Mouse (Mus musculus) midbrain, embryonic 12.5 days (tissue): ENCODE results near the gene Kdm8. TPM values are rescaled to one million over a fixed set of nuclear protein-coding genes. Genes with fewer than 3 reads are reported as not detected.
A peak's percentile ranks its signal among the peaks of the same experiment; 100 is the strongest.

ENCODE experiments used
- ATAC-seq: fragments of 200-750 bp; cut with Nextera tagmentation; 2 replicates; pipeline ENCODE4 v1.8.0; 2017; ENCODE audit warnings: low read depth, moderate TSS enrichment, moderate library complexity; ENCODE audit not compliant: low FRiP score
- H3K27ac ChIP-seq: fragments of 300-500 bp; sonication (generic); replicated peaks from 2 replicates; pipeline ENCODE4 v1.5.1; 2016; ENCODE audit warnings: mild to moderate bottlenecking
- H3K27me3 ChIP-seq: fragments of 300-500 bp; sonication (generic); 2 replicates; pipeline ENCODE4 v1.6.1; 2016; ENCODE audit warnings: mild to moderate bottlenecking
- H3K36me3 ChIP-seq: fragments of 300-500 bp; sonication (generic); 2 replicates; pipeline ENCODE4 v1.6.1; 2016
- H3K4me1 ChIP-seq: fragments of 300-500 bp; sonication (generic); 2 replicates; pipeline ENCODE4 v1.6.1; 2016
- H3K4me2 ChIP-seq: fragments of 300-500 bp; sonication (generic); replicated peaks from 2 replicates; pipeline ENCODE4 v1.6.1; 2016; ENCODE audit warnings: mild to moderate bottlenecking, moderate library complexity
- H3K4me3 ChIP-seq: fragments of 300-500 bp; sonication (generic); 2 replicates; pipeline ENCODE4 v1.5.1; 2016; ENCODE audit warnings: mild to moderate bottlenecking
- H3K9ac ChIP-seq: fragments of 300-500 bp; sonication (generic); replicated peaks from 2 replicates; pipeline ENCODE4 v1.6.1; 2016; ENCODE audit warnings: mild to moderate bottlenecking, moderate library complexity
- H3K9me3 ChIP-seq: fragments of 300-500 bp; sonication (generic); 2 replicates; pipeline ENCODE4 v1.6.1; 2016; ENCODE audit warnings: mild to moderate bottlenecking
- WGBS: fragments of 180-500 bp; shearing (Covaris S2); methylation state at CpG from one replicate; pipeline ENCODE4 v1.1.7; 2016; 5-methylcytosine and 5-hydroxymethylcytosine counted together
- polyA plus RNA-seq: library from polyadenylated mRNA; unstranded; fragments of >200 nt; fragmentation: Nextera tagmentation; extraction: Ambion mirVana; gene quantifications from 2 replicates; pipeline ENCODE4 v1.2.1, GENCODE M21; 2016

Kdm8 gene
- polyA plus RNA-seq: 9.3 and 10.0 TPM in 2 replicates

DNA sequence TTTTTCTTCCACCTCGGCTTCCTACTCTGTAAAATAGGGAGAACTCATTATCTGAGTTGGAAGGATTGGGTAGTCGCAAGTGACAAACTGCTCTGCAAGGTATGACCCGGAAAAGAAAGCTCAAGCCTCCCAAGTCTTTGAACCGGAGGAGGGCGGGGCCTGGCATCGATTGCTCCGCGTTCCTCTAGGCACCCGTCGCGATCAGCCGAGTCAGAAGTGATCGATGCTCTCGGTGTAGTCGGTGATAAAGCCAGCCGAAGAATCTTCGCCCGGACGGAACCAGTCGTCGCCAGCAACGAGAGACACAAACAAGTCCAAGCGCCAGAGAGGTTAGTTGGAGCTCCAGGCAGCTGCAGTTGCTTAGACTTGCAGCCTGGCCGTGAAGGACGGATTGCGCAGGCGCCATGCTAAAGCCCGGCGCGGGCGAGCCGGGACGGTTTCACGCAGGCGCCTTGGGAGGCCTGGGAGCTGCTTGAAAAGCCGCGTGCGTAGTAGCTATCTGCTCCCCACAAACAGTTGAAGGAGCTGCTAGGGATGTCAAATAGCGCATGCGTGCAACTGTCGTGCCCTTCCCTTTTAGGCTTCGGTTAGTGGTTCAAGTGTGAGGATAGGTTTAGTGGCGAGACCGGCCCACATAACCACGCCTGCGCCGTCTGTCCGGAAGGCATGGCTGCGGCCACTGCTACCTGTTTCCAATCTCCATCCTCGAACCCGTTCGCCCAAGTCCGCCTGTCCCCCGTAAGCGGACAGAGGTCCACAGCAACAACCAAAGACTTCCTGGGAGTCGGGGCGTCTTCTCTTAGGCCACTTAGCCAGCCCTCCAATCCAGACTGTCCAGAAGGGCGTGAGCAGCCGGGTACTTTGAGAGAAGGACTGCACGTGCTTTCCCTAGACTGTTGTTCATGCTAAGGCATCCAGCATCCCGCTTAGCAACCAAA lies at the start of gene Kdm8:
Gene Kdm8 (plus strand): TSS at position 213 of the 938 bp plus-strand sequence.
- H3K27me3 ChIP-seq: no peaks in the 10 kb centered on the region
- no peaks in the 10 kb centered on the region for H3K9me3 ChIP-seq
- peak within 1 kb of the TSS; percentile 74 for H3K4me2 ChIP-seq
- 1% methylated on average over 61 of the region's 61 CpGs for WGBS
- peak; percentile 95 for ATAC-seq
- peak within 1 kb of the TSS; percentile 77 for H3K9ac ChIP-seq
- H3K4me3 ChIP-seq: peak within 1 kb of the TSS; percentile 65
- H3K4me1 ChIP-seq: peaks cover 14% of the 10 kb centered on the region
- peak within 1 kb of the TSS; percentile 97 for H3K27ac ChIP-seq
- H3K36me3 ChIP-seq: no peaks in the 10 kb centered on the region

DNA sequence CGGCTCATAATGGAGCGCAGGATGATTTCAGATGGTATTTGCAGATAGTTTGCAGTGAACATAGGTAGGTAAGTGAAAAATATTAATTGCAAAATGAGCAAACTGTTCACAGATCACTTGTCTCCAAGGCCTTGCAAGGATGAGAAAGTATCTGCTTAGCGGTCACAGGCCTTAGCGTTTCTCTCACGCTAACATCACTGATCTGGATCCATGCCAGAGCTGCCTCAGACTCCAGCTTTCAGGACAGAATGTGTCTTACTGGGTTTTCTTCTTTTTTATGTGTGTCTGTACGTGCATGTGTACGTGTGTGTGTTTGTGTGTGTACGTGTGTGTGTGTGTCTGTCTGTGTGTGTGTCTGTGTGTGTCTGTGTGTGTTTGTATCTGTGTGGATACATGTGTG lies 46.4 kb upstream of the Kdm8 start:
- ATAC-seq: no peak
- H3K27me3 ChIP-seq: peaks cover 9% of the 10 kb centered on the region
- H3K27ac ChIP-seq: no peak overlapping the region
- 93% methylated on average over 8 of the region's 8 CpGs for WGBS
- H3K9me3 ChIP-seq: no peaks in the 10 kb centered on the region
- H3K4me2 ChIP-seq: no peak overlapping the region
- peaks cover 5% of the 10 kb centered on the region; the same call in 1 of the 2 replicates for H3K4me1 ChIP-seq
- H3K9ac ChIP-seq: no peak overlapping the region
- no peak overlapping the region for H3K4me3 ChIP-seq
- H3K36me3 ChIP-seq: no peaks in the 10 kb centered on the region

DNA sequence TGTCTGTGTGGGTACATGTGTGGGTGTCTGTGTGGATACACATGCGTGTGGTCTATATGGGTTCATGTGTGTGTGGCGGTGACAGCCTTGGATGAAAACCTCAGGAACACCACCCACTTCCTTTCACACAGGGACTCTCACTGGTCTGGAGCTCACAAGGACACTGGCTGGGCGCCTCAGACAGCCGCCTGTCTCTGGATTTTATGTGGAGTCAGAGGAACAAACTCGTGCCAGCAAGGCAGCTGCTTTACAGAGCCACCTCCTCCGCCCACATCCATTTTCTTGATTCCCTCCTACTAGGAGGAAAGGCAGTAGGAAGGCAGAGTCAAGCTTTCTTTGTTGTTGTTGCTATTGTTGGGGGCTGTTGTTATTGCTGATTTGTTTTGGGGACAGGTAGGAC lies 45.8 kb upstream of the Kdm8 start:
- no peaks in the 10 kb centered on the region for H3K36me3 ChIP-seq
- ATAC-seq: no peak
- H3K4me3 ChIP-seq: no peak overlapping the region
- WGBS: 68% methylated on average over 6 of the region's 6 CpGs
- H3K4me2 ChIP-seq: no peak overlapping the region
- 0 out of 2 replicates have a peak, but pooled peaks cover 5% of the 10 kb centered on the region for H3K4me1 ChIP-seq
- H3K9me3 ChIP-seq: no peaks in the 10 kb centered on the region
- H3K9ac ChIP-seq: no peak overlapping the region
- peaks cover 9% of the 10 kb centered on the region for H3K27me3 ChIP-seq
- no peak overlapping the region for H3K27ac ChIP-seq

DNA sequence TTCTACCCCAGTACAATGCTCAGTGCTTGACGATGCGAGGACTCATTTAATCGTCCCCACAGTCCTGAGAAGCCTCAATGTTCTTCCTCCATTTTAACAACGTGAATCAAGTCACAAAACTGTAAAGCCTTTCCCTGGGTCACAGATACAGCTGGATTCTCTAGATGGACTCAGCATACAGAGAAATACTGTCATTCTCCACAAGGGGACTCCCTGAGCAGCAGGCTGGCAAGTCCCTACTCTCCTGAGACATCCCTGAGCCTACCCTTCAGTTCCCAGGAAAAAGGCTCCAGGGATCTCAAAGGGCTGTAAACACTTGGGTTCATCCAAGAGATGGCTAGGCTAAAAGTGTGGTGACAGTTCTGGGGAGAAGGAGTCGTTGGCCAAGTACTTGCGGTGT lies 37.3 kb upstream of the Kdm8 start:
- H3K9ac ChIP-seq: no peak overlapping the region
- H3K27ac ChIP-seq: no peak overlapping the region
- WGBS: 81% methylated on average over 6 of the region's 6 CpGs
- H3K4me2 ChIP-seq: no peak overlapping the region
- H3K4me1 ChIP-seq: no peaks in the 10 kb centered on the region
- no peak for ATAC-seq
- H3K4me3 ChIP-seq: no peak overlapping the region
- H3K27me3 ChIP-seq: no peaks in the 10 kb centered on the region
- H3K36me3 ChIP-seq: no peaks in the 10 kb centered on the region
- H3K9me3 ChIP-seq: no peaks in the 10 kb centered on the region

DNA sequence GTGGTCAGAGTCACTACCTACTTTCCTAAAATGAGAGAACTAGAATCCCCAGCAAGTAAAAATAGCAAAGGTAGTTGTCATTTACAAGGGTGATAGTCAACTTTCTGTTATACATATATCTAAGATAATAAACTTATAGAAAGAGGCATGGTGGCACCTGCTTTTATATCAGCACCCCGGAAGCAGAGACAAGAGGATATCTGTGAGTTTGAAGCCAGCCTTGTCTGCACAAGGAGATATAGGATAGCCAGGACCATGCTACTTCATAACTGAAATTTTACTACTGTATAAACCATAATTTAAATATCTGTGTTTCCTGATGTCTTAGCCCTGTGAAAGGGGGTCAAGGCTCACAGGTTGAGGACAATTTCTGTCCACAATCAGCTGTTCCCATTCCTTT lies 29.4 kb upstream of the Kdm8 start:
- no peak overlapping the region for H3K9ac ChIP-seq
- no peaks in the 10 kb centered on the region for H3K36me3 ChIP-seq
- WGBS: 88% methylated on average over 1 of the region's 1 CpGs
- no peak overlapping the region for H3K4me2 ChIP-seq
- no peak overlapping the region for H3K4me3 ChIP-seq
- H3K27ac ChIP-seq: no peak overlapping the region
- no peaks in the 10 kb centered on the region for H3K9me3 ChIP-seq
- no peak for ATAC-seq
- H3K4me1 ChIP-seq: no peaks in the 10 kb centered on the region
- H3K27me3 ChIP-seq: no peaks in the 10 kb centered on the region

DNA sequence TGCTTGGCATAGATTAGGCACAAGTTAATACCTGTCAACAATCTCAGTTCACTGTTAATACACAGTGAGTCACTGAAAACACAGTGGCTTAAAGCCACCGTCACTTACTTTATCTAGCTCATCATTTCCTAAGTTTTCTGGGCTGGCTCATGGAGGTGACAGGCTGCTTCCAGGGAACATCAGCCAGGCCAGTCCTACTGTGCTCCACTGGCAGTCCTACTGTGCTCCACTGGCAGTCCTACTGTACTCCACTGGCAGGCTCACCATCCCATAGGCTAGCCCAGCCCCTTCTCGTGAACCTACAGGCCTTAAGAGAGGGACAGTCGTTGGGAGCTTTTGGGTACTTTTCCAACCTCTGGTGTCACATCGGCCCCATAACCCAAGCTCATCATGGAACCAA lies 28.7 kb upstream of the Kdm8 start:
- no peak overlapping the region for H3K27ac ChIP-seq
- no peak overlapping the region for H3K4me3 ChIP-seq
- 88% methylated on average over 4 of the region's 4 CpGs for WGBS
- H3K9me3 ChIP-seq: no peaks in the 10 kb centered on the region
- H3K36me3 ChIP-seq: no peaks in the 10 kb centered on the region
- no peak overlapping the region for H3K4me2 ChIP-seq
- H3K4me1 ChIP-seq: no peaks in the 10 kb centered on the region
- ATAC-seq: no peak
- no peaks in the 10 kb centered on the region for H3K27me3 ChIP-seq
- H3K9ac ChIP-seq: no peak overlapping the region

DNA sequence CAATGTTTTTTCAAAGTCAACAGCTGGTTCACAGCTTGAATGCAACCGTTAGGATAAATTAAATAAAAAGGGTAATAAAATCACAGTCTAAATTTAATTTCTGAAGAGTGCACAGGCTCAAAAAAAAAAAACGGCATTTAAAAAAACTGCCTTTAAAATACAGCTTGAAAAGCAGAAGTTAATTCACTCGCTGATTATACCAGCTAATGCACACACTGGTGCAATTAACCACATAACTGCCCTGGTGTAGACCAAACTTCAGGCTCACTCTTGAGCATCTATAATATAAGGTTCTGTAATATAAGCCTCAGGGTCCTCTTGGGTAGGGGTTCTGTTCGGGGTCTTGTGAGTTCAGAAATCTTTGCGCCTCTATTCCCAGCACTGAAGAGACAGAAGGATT lies 27.7 kb upstream of the Kdm8 start:
- 89% methylated on average over 5 of the region's 5 CpGs for WGBS
- ATAC-seq: no peak
- Histone ChIP-seq H3K9ac (no peak overlapping the region), H3K36me3 (no peaks in the 10 kb centered on the region), H3K9me3 (no peaks in the 10 kb centered on the region), H3K4me2 (no peak overlapping the region), H3K4me1 (no peaks in the 10 kb centered on the region), H3K27me3 (no peaks in the 10 kb centered on the region), H3K27ac (no peak overlapping the region), H3K4me3 (no peak overlapping the region)

DNA sequence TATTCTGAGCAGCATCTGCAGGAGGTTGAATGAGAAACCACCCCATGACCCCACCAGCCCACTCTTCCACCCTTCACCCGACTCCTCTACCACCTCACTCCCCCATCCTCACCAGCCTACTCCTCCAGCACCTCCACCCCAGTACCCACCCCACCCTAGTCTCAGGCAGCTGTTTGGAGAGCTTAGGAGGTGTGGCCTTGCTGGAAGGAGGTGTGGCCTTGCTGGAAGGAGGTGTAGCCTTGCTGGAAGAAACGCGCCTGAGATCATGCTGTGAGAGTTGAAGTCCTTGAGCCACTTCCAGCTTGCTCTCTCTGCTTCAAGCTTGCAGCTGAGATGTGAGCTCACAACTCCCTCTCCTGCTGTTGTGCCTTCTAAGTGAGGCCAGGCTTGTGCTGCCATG lies 26.1 kb upstream of the Kdm8 start:
- no peak overlapping the region for H3K9ac ChIP-seq
- no peak overlapping the region for H3K4me2 ChIP-seq
- H3K9me3 ChIP-seq: no peaks in the 10 kb centered on the region
- 19% methylated on average over 3 of the region's 3 CpGs for WGBS
- no peaks in the 10 kb centered on the region for H3K27me3 ChIP-seq
- no peak overlapping the region for H3K27ac ChIP-seq
- ATAC-seq: no peak
- no peak overlapping the region for H3K4me3 ChIP-seq
- no peaks in the 10 kb centered on the region for H3K4me1 ChIP-seq
- H3K36me3 ChIP-seq: no peaks in the 10 kb centered on the region

DNA sequence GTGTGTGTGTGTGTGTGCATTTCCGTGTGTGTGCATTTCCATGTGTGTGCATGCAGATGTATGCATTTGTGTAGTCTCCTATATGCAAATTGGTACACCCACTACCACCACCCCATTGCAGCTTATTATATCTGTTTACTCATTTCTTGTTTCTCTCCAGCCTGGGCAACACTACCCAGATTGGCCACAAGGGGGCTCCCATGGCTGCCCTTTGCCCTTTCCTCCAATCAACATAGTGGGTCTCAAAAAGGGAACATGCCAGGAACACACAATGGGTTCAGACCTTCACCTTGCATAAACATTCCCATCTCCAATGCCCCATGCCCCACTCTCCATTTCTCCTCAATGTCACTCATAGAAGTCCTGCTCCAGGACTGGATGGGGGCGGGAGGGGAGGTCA lies 24.3 kb upstream of the Kdm8 start:
- no peak overlapping the region for H3K4me2 ChIP-seq
- H3K9me3 ChIP-seq: no peaks in the 10 kb centered on the region
- no peak overlapping the region for H3K27ac ChIP-seq
- H3K36me3 ChIP-seq: no peaks in the 10 kb centered on the region
- H3K9ac ChIP-seq: no peak overlapping the region
- WGBS: 65% methylated on average over 2 of the region's 2 CpGs
- H3K27me3 ChIP-seq: no peaks in the 10 kb centered on the region
- no peak for ATAC-seq
- no peak overlapping the region for H3K4me3 ChIP-seq
- no peaks in the 10 kb centered on the region for H3K4me1 ChIP-seq

DNA sequence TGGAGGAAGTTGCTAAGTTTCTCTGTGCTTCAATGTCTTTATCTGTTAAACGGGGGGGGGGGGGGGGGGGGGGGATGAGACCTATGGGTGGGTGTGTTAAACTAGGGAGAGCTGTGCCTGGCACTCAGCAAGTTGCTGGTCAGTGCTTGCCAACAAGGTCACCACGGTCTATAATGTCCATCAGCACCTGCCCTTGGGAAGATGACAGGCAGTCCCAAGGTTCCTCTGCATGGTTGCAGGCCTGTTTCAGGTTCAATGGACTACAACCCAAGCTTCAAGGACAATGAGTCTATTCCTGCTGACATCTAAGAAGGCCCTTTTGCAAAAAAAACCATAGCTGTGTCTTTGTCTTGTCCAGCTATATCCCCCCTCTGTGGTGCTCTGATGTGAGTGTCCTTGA lies 22.6 kb upstream of the Kdm8 start:
- ATAC-seq: no peak
- no peaks in the 10 kb centered on the region for H3K9me3 ChIP-seq
- no peak overlapping the region for H3K4me3 ChIP-seq
- no peaks in the 10 kb centered on the region for H3K27me3 ChIP-seq
- 58% methylated on average over 2 of the region's 2 CpGs for WGBS
- no peaks in the 10 kb centered on the region for H3K36me3 ChIP-seq
- H3K27ac ChIP-seq: no peak overlapping the region
- no peak overlapping the region for H3K4me2 ChIP-seq
- no peak overlapping the region for H3K9ac ChIP-seq
- H3K4me1 ChIP-seq: no peaks in the 10 kb centered on the region

DNA sequence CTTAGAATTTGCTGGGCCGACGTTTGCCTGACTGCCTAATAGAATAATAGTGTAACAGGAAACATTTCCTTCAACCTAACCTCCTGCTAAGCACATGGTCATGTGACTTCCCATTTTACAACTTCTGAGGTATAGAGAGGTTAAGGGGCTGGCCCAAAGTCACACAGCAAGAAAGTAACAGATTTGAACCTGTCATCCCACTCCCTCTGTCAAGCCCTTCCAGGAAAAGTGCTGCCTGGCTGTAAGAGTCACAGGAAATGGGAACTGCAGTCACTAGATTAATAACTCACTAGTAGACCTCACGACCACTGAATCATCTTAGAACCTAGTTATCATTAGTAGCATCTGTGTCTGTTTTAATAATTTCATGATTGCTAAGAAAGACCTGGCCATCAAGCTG lies 21.4 kb upstream of the Kdm8 start:
- Histone ChIP-seq H3K9ac (no peak overlapping the region), H3K4me3 (no peak overlapping the region), H3K9me3 (no peaks in the 10 kb centered on the region), H3K27me3 (no peaks in the 10 kb centered on the region), H3K36me3 (no peaks in the 10 kb centered on the region), H3K4me1 (no peaks in the 10 kb centered on the region), H3K4me2 (no peak overlapping the region), H3K27ac (no peak overlapping the region)
- 69% methylated on average over 3 of the region's 3 CpGs for whole genome bisulfite sequencing
- ATAC-seq: no peak

DNA sequence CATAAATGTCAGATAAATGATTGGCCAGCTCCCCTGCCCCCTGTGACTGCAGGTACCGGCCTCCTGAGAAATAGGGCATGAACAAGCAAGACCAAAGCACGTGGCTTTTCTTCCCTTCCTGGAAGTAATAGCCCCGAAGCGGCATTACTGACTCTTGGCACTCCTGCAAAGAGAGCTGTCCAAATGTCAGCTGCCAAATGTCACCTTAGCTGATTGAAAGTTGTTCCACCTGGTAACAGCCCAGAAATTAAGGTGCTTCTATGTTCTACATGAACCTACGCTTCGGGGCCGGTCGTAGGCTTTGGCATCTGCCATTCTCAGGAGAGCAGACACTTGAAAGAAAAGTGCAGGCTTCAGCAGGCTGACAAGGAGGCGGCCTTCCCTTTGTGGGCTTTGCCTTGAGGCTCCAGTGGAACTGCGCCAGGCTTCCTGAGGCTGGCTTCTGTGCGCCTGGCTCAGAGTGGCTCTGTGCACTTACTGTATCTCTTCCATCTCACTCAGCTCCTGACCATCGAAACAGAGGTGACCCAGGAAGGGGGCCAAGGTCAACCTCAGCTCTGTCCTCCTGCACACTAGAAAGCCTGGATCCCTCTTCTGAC lies 16.9 kb upstream of the Kdm8 start:
- no peaks in the 10 kb centered on the region for H3K9me3 ChIP-seq
- no peaks in the 10 kb centered on the region for H3K27me3 ChIP-seq
- 87% methylated on average over 12 of the region's 12 CpGs for whole genome bisulfite sequencing
- no peaks in the 10 kb centered on the region for H3K4me1 ChIP-seq
- H3K36me3 ChIP-seq: no peaks in the 10 kb centered on the region
- H3K4me2 ChIP-seq: no peak overlapping the region
- H3K9ac ChIP-seq: no peak overlapping the region
- no peak overlapping the region for H3K27ac ChIP-seq
- H3K4me3 ChIP-seq: no peak overlapping the region
- no peak for ATAC-seq
